Mouse (Mus musculus) stomach, embryonic 16.5 days (tissue): ENCODE measurements around the gene Hand2. TPM values are rescaled to one million over a fixed set of nuclear protein-coding genes. Genes with fewer than 3 reads are reported as not detected.
A peak's percentile ranks its signal among the peaks of the same experiment; 100 is the strongest.

ENCODE experiments used
- ATAC-seq: fragments of 200-750 bp; cut with Nextera tagmentation; 2 replicates; pipeline ENCODE4 v1.8.0; 2017; ENCODE audit warnings: moderate number of reproducible peaks, moderate TSS enrichment; ENCODE audit not compliant: insufficient read depth, low FRiP score
- H3K27ac ChIP-seq: fragments of 300-500 bp; sonication (generic); 2 replicates; pipeline ENCODE4 v1.5.1; 2014; ENCODE audit warnings: low read length
- H3K27me3 ChIP-seq: fragments of 300-500 bp; sonication (generic); 2 replicates; pipeline ENCODE4 v1.6.1; 2014; ENCODE audit warnings: low read length, control low read depth, mixed read lengths; ENCODE audit not compliant: control insufficient read depth, insufficient read depth
- H3K36me3 ChIP-seq: fragments of 300-500 bp; sonication (generic); 2 replicates; pipeline ENCODE4 v1.6.1; 2014; ENCODE audit warnings: low read length; ENCODE audit not compliant: control insufficient read depth, insufficient read depth
- H3K4me1 ChIP-seq: fragments of 300-500 bp; sonication (generic); 2 replicates; pipeline ENCODE4 v1.6.1; 2014; ENCODE audit warnings: low read length, control low read depth, mixed read lengths; ENCODE audit not compliant: control insufficient read depth, insufficient read depth
- H3K4me2 ChIP-seq: fragments of 300-500 bp; sonication (generic); 2 replicates; pipeline ENCODE4 v1.6.1; 2014; ENCODE audit warnings: low read depth, low read length, mixed read lengths
- H3K4me3 ChIP-seq: fragments of 300-500 bp; sonication (generic); replicated peaks from 2 replicates; pipeline ENCODE4 v1.5.1; 2014; ENCODE audit warnings: mild to moderate bottlenecking, low read length
- H3K9ac ChIP-seq: fragments of 300-500 bp; sonication (generic); 2 replicates; pipeline ENCODE4 v1.6.1; 2014; ENCODE audit warnings: low read length
- H3K9me3 ChIP-seq: fragments of 300-500 bp; sonication (generic); replicated peaks from 2 replicates; pipeline ENCODE4 v1.6.1; 2016; ENCODE audit warnings: low read length, control low read depth; ENCODE audit not compliant: control insufficient read depth
- WGBS: fragments of 180-500 bp; shearing (Covaris S2); extraction: QIAGEN DNeasy Blood & Tissue Kit; methylation state at CpG from one replicate; pipeline ENCODE4 v1.1.7; 2014; 5-methylcytosine and 5-hydroxymethylcytosine counted together
- polyA plus RNA-seq: library from polyadenylated mRNA; unstranded; fragments of >200 nt; fragmentation: Nextera tagmentation; extraction: Ambion mirVana; gene quantifications from 2 replicates; pipeline ENCODE4 v1.2.1, GENCODE M21; 2015

The Hand2 gene
- polyA plus RNA-seq, 1 experiment from 2014 or later: 7.5 TPM

DNA sequence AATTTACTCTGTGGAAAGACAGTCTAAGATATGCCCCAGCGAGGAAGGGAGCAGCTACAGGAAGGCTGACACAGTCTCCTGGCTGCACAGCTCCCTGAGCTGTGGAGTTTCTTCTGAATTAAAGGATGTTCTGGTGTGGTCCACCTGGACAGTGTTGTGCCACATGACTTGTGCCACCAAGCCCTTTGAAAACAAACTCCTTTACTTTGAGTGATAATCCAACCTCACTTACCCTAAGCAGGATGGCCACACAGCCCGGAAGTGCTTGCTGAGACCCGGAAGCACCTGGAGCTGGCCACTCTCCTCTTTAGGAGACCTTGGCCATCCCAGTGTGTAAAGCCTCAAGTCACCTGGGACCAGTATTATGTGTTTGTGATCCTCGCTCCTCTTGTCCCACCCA lies 27.5 kb downstream of the Hand2 start:
- Histone ChIP-seq H3K27me3 (peaks cover 78% of the 10 kb centered on the region), H3K9me3 (no peaks in the 10 kb centered on the region)
- WGBS: 26% methylated on average over 4 of the region's 4 CpGs

GRCm38 (mm10) chr8:57348866-57349520 lies 28.2 kb downstream of the Hand2 start:
- Histone ChIP-seq H3K9ac (no peak overlapping the region), H3K4me2 (peak overlapping the region; percentile 7; the same call in 1 of the 2 replicates), H3K4me3 (0 out of 2 replicates have a peak overlapping the region, but pooled peaks have one; percentile 8), H3K36me3 (no peaks in the 10 kb centered on the region), H3K4me1 (peaks cover 5% of the 10 kb centered on the region; the same call in 1 of the 2 replicates), H3K27me3 (peaks cover 70% of the 10 kb centered on the region), H3K9me3 (no peaks in the 10 kb centered on the region), H3K27ac (no peak overlapping the region)
- ATAC-seq: no peak
- 6% methylated on average over 23 of the region's 23 CpGs for WGBS

More for the DNA sequence above, 27.5 kb downstream of the Hand2 start:
- no peak overlapping the region for H3K4me2 ChIP-seq
- no peak overlapping the region for H3K9ac ChIP-seq
- no peaks in the 10 kb centered on the region for H3K36me3 ChIP-seq
- peaks cover 3% of the 10 kb centered on the region; the same call in 1 of the 2 replicates for H3K4me1 ChIP-seq
- H3K4me3 ChIP-seq: no peak overlapping the region
- H3K27ac ChIP-seq: no peak overlapping the region
- ATAC-seq: no peak

DNA sequence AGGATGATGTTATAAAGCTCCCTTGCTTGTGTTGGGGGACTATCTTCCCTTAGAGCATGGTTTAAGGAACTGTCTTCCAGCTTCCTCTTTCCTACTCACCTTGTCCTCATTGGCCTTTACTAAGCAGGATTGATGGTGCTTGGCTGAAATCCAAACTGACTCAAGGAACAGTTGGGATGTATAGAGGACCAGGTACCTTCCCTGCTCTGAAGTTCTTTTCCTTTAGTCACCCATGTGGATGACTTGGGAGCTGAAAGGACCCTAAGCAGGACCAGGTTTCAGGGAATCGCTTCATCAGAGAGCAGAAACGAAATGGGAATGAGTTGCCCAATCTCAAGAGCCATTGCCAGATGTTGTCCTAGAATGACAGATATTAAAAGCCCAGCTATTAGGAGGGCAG lies 31.1 kb downstream of the Hand2 start:
- no peak overlapping the region for H3K4me2 ChIP-seq
- H3K27me3 ChIP-seq: peaks cover 48% of the 10 kb centered on the region
- H3K27ac ChIP-seq: no peak overlapping the region
- no peak for ATAC-seq
- no peak overlapping the region for H3K9ac ChIP-seq
- H3K4me3 ChIP-seq: no peak overlapping the region
- no peaks in the 10 kb centered on the region for H3K36me3 ChIP-seq
- peaks cover 5% of the 10 kb centered on the region; the same call in 1 of the 2 replicates for H3K4me1 ChIP-seq
- no peaks in the 10 kb centered on the region for H3K9me3 ChIP-seq
- WGBS: 51% methylated on average over 2 of the region's 2 CpGs

GRCm38 (mm10) chr8:57353346-57354305 lies 32.8 kb downstream of the Hand2 start:
- H3K9ac ChIP-seq: peak overlapping the region; percentile 67
- peak overlapping the region; percentile 54 for H3K4me3 ChIP-seq

GRCm38 (mm10) chr8:57354876-57355275 lies 34.1 kb downstream of the Hand2 start:
- H3K36me3 ChIP-seq: no peaks in the 10 kb centered on the region
- no peak overlapping the region for H3K4me3 ChIP-seq
- H3K9me3 ChIP-seq: no peaks in the 10 kb centered on the region
- H3K9ac ChIP-seq: no peak overlapping the region
- H3K27ac ChIP-seq: no peak overlapping the region
- 0 out of 2 replicates have a peak, but pooled peaks cover 2% of the 10 kb centered on the region for H3K4me1 ChIP-seq
- H3K27me3 ChIP-seq: peaks cover 21% of the 10 kb centered on the region
- no peak overlapping the region for H3K4me2 ChIP-seq
- WGBS: 68% methylated on average over 2 of the region's 2 CpGs
- no peak for ATAC-seq

More at GRCm38 (mm10) chr8:57353346-57354305, 32.8 kb downstream of the Hand2 start:
- H3K27ac ChIP-seq: no peak overlapping the region
- H3K4me2 ChIP-seq: peak overlapping the region; percentile 82
- peaks cover 5% of the 10 kb centered on the region; the same call in 1 of the 2 replicates for H3K4me1 ChIP-seq
- 3% methylated on average over 37 of the region's 37 CpGs for WGBS
- ATAC-seq: peak; percentile 89
- no peaks in the 10 kb centered on the region for H3K36me3 ChIP-seq
- no peaks in the 10 kb centered on the region for H3K9me3 ChIP-seq
- peaks cover 30% of the 10 kb centered on the region for H3K27me3 ChIP-seq

- H3K27me3 ChIP-seq: peaks cover 12% of the 10 kb centered on the region
- 44% methylated on average over 9 of the region's 9 CpGs for WGBS
- H3K36me3 ChIP-seq: no peaks in the 10 kb centered on the region
- H3K4me1 ChIP-seq: peaks cover 9% of the 10 kb centered on the region; the same call in 1 of the 2 replicates
- no peak overlapping the region for H3K4me3 ChIP-seq
- no peak for ATAC-seq
- no peak overlapping the region for H3K9ac ChIP-seq
- H3K9me3 ChIP-seq: no peaks in the 10 kb centered on the region
- no peak overlapping the region for H3K4me2 ChIP-seq
- no peak overlapping the region for H3K27ac ChIP-seq
Observed at GRCm38 (mm10) chr8:57356529-57357325, 35.9 kb downstream of the Hand2 start.

GRCm38 (mm10) chr8:57360493-57360892 lies 39.7 kb downstream of the Hand2 start:
- Histone ChIP-seq H3K9me3 (peaks cover 3% of the 10 kb centered on the region; the same call in 1 of the 2 replicates), H3K27me3 (no peaks in the 10 kb centered on the region), H3K27ac (no peak overlapping the region), H3K4me1 (peaks cover 7% of the 10 kb centered on the region; the same call in 1 of the 2 replicates), H3K4me3 (no peak overlapping the region), H3K36me3 (no peaks in the 10 kb centered on the region), H3K4me2 (no peak overlapping the region), H3K9ac (no peak overlapping the region)
- WGBS: 35% methylated on average over 2 of the region's 2 CpGs
- no peak for ATAC-seq

- H3K9ac ChIP-seq: no peak overlapping the region
- H3K36me3 ChIP-seq: no peaks in the 10 kb centered on the region
- H3K4me3 ChIP-seq: no peak overlapping the region
- H3K4me2 ChIP-seq: no peak overlapping the region
- H3K9me3 ChIP-seq: peaks cover 3% of the 10 kb centered on the region; the same call in 1 of the 2 replicates
- H3K27me3 ChIP-seq: no peaks in the 10 kb centered on the region
- no peak overlapping the region for H3K27ac ChIP-seq
- H3K4me1 ChIP-seq: peaks cover 7% of the 10 kb centered on the region; the same call in 1 of the 2 replicates
- ATAC-seq: no peak
- WGBS: 49% methylated on average over 8 of the region's 8 CpGs
Observed at GRCm38 (mm10) chr8:57361003-57361805, 40.4 kb downstream of the Hand2 start.
